Mouse (Mus musculus) hindbrain, embryonic 14.5 days (tissue): ENCODE measurements around the gene Ngef. TPM values are rescaled to one million over a fixed set of nuclear protein-coding genes. Genes with fewer than 3 reads are reported as not detected.

Experiments used
- ATAC-seq: fragments of 200-750 bp; cut with Nextera tagmentation; 2 replicates; pipeline ENCODE4 v1.8.0; 2017; ENCODE audit warnings: moderate number of reproducible peaks, mild to moderate bottlenecking, moderate TSS enrichment, moderate library complexity; ENCODE audit not compliant: low FRiP score
- DNase-seq: peaks from one replicate; pipeline ENCODE4 v3.0.0-alpha.2; 2015; ENCODE audit warnings: low spot score
- H3K27ac ChIP-seq: fragments of 300-500 bp; sonication (generic); 2 replicates; pipeline ENCODE4 v1.5.1; 2014; ENCODE audit warnings: mild to moderate bottlenecking, moderate library complexity
- H3K27me3 ChIP-seq: fragments of 300-500 bp; sonication (generic); 2 replicates; pipeline ENCODE4 v1.6.1; 2014; ENCODE audit warnings: mild to moderate bottlenecking, low read length, mixed read lengths; ENCODE audit not compliant: control insufficient read depth, insufficient read depth
- H3K36me3 ChIP-seq: fragments of 300-500 bp; sonication (generic); replicated peaks from 2 replicates; pipeline ENCODE4 v1.6.1; 2014; ENCODE audit not compliant: control insufficient read depth, insufficient read depth
- H3K4me1 ChIP-seq: fragments of 300-500 bp; sonication (generic); replicated peaks from 2 replicates; pipeline ENCODE4 v1.6.1; 2014; ENCODE audit warnings: antibody characterized with exemption, low read length, mixed read lengths; ENCODE audit not compliant: control insufficient read depth, insufficient read depth
- H3K4me2 ChIP-seq: fragments of 300-500 bp; sonication (generic); replicated peaks from 2 replicates; pipeline ENCODE4 v1.6.1; 2014; ENCODE audit warnings: mild to moderate bottlenecking, moderate library complexity
- H3K4me3 ChIP-seq: fragments of 300-500 bp; sonication (generic); replicated peaks from 2 replicates; pipeline ENCODE4 v1.5.1; 2014; ENCODE audit warnings: mild to moderate bottlenecking, low read length
- H3K9ac ChIP-seq: fragments of 300-500 bp; sonication (generic); 2 replicates; pipeline ENCODE4 v1.6.1; 2014
- H3K9me3 ChIP-seq: fragments of 300-500 bp; sonication (generic); 2 replicates; pipeline ENCODE4 v1.6.1; 2016; ENCODE audit warnings: low read length; ENCODE audit not compliant: control insufficient read depth
- WGBS: fragments of 180-500 bp; shearing (Covaris S2); extraction: QIAGEN DNeasy Blood & Tissue Kit; methylation state at CpG from one replicate; pipeline ENCODE4 v1.1.7; 2014; 5-methylcytosine and 5-hydroxymethylcytosine counted together
- polyA plus RNA-seq: library from polyadenylated mRNA; unstranded; fragments of >200 nt; fragmentation: Nextera tagmentation; extraction: Ambion mirVana; gene quantifications from 2 replicates; pipeline ENCODE4 v1.2.1, GENCODE M21; 2014

The Ngef gene
- polyA plus RNA-seq, 1 experiment from 2014 or later, result 15.4 TPM

- Histone ChIP-seq H3K27me3 (no peaks in the 10 kb centered on the region), H3K9ac (no peak overlapping the region), H3K4me1 (no peaks in the 10 kb centered on the region), H3K4me3 (no peak overlapping the region), H3K9me3 (no peaks in the 10 kb centered on the region), H3K36me3 (no peaks in the 10 kb centered on the region), H3K27ac (no peak overlapping the region), H3K4me2 (no peak overlapping the region)
- 92% methylated on average over 2 of the region's 2 CpGs for WGBS
- DNase-seq (no peak), ATAC-seq (no peak)
Measured at GRCm38 (mm10) chr1:87605296-87605695, 31.6 kb upstream of the Ngef start.

GRCm38 (mm10) chr1:87603389-87603788 lies 29.7 kb upstream of the Ngef start:
- Histone ChIP-seq H3K36me3 (no peaks in the 10 kb centered on the region), H3K4me3 (no peak overlapping the region), H3K9ac (no peak overlapping the region), H3K4me2 (no peak overlapping the region), H3K27me3 (no peaks in the 10 kb centered on the region), H3K4me1 (no peaks in the 10 kb centered on the region), H3K9me3 (no peaks in the 10 kb centered on the region), H3K27ac (no peak overlapping the region)
- ATAC-seq (no peak), DNase-seq (no peak)
- 92% methylated on average over 5 of the region's 5 CpGs for WGBS

- no peak overlapping the region for H3K4me3 ChIP-seq
- WGBS, result 77% methylated on average over 2 of the region's 2 CpGs
Measured at GRCm38 (mm10) chr1:87601801-87602200, 28.1 kb upstream of the Ngef start.

GRCm38 (mm10) chr1:87600533-87600932 lies 26.9 kb upstream of the Ngef start:
- Histone ChIP-seq H3K4me2 (no peak overlapping the region), H3K4me3 (no peak overlapping the region), H3K27me3 (no peaks in the 10 kb centered on the region), H3K9me3 (no peaks in the 10 kb centered on the region), H3K4me1 (no peaks in the 10 kb centered on the region), H3K27ac (no peak overlapping the region), H3K36me3 (no peaks in the 10 kb centered on the region), H3K9ac (no peak overlapping the region)
- DNase-seq (no peak), ATAC-seq (no peak)
- WGBS, result 85% methylated on average over 7 of the region's 7 CpGs

More at GRCm38 (mm10) chr1:87601801-87602200, 28.1 kb upstream of the Ngef start:
- no peak overlapping the region for H3K27ac ChIP-seq
- no peaks in the 10 kb centered on the region for H3K9me3 ChIP-seq
- ATAC-seq (no peak), DNase-seq (no peak)
- no peak overlapping the region for H3K9ac ChIP-seq
- no peaks in the 10 kb centered on the region for H3K27me3 ChIP-seq
- no peak overlapping the region for H3K4me2 ChIP-seq
- H3K36me3 ChIP-seq, result no peaks in the 10 kb centered on the region
- H3K4me1 ChIP-seq, result no peaks in the 10 kb centered on the region

GRCm38 (mm10) chr1:87594671-87595070 lies 21.0 kb upstream of the Ngef start:
- no peak overlapping the region for H3K4me3 ChIP-seq
- WGBS, result 96% methylated on average over 10 of the region's 10 CpGs
- H3K4me1 ChIP-seq, result no peaks in the 10 kb centered on the region
- no peaks in the 10 kb centered on the region for H3K9me3 ChIP-seq
- no peak overlapping the region for H3K9ac ChIP-seq
- ATAC-seq (no peak), DNase-seq (no peak)
- no peak overlapping the region for H3K4me2 ChIP-seq
- H3K36me3 ChIP-seq, result no peaks in the 10 kb centered on the region
- H3K27ac ChIP-seq, result no peak overlapping the region
- H3K27me3 ChIP-seq, result no peaks in the 10 kb centered on the region

GRCm38 (mm10) chr1:87594261-87594660 lies 20.6 kb upstream of the Ngef start:
- Histone ChIP-seq H3K4me1 (no peaks in the 10 kb centered on the region), H3K36me3 (no peaks in the 10 kb centered on the region), H3K27ac (no peak overlapping the region), H3K4me3 (no peak overlapping the region), H3K27me3 (no peaks in the 10 kb centered on the region), H3K9me3 (no peaks in the 10 kb centered on the region), H3K4me2 (no peak overlapping the region), H3K9ac (no peak overlapping the region)
- ATAC-seq (no peak), DNase-seq (no peak)
- 86% methylated on average over 3 of the region's 3 CpGs for WGBS

GRCm38 (mm10) chr1:87589980-87590379 lies 16.3 kb upstream of the Ngef start:
- Histone ChIP-seq H3K27me3 (no peaks in the 10 kb centered on the region), H3K4me2 (no peak overlapping the region)
- no peak for ATAC-seq

GRCm38 (mm10) chr1:87589162-87589561 lies 15.5 kb upstream of the Ngef start:
- no peaks in the 10 kb centered on the region for H3K27me3 ChIP-seq
- H3K4me1 ChIP-seq, result no peaks in the 10 kb centered on the region
- ATAC-seq (no peak), DNase-seq (no peak)
- no peak overlapping the region for H3K9ac ChIP-seq
- 96% methylated on average over 7 of the region's 7 CpGs for WGBS
- H3K36me3 ChIP-seq, result no peaks in the 10 kb centered on the region
- no peak overlapping the region for H3K27ac ChIP-seq
- no peak overlapping the region for H3K4me3 ChIP-seq
- H3K9me3 ChIP-seq, result no peaks in the 10 kb centered on the region
- no peak overlapping the region for H3K4me2 ChIP-seq

More at GRCm38 (mm10) chr1:87589980-87590379, 16.3 kb upstream of the Ngef start:
- WGBS, result 95% methylated on average over 8 of the region's 8 CpGs
- Histone ChIP-seq H3K4me3 (no peak overlapping the region), H3K36me3 (no peaks in the 10 kb centered on the region), H3K9ac (no peak overlapping the region), H3K27ac (no peak overlapping the region), H3K9me3 (no peaks in the 10 kb centered on the region), H3K4me1 (no peaks in the 10 kb centered on the region)
- no peak for DNase-seq

- no peak overlapping the region for H3K9ac ChIP-seq
- H3K4me3 ChIP-seq, result no peak overlapping the region
- WGBS, result 3% methylated on average over 3 of the region's 3 CpGs
- no peaks in the 10 kb centered on the region for H3K9me3 ChIP-seq
- no peak overlapping the region for H3K27ac ChIP-seq
- no peak overlapping the region for H3K4me2 ChIP-seq
- DNase-seq (no peak), ATAC-seq (no peak)
- H3K4me1 ChIP-seq, result no peaks in the 10 kb centered on the region
- no peaks in the 10 kb centered on the region for H3K36me3 ChIP-seq
- no peaks in the 10 kb centered on the region for H3K27me3 ChIP-seq
Measured at GRCm38 (mm10) chr1:87580824-87581223, 7.2 kb upstream of the Ngef start.

- H3K4me3 ChIP-seq, result no peak overlapping the region
Measured at GRCm38 (mm10) chr1:87578965-87579364, 5.3 kb upstream of the Ngef start.

More at GRCm38 (mm10) chr1:87578965-87579364, 5.3 kb upstream of the Ngef start:
- 85% methylated on average over 6 of the region's 6 CpGs for WGBS
- Histone ChIP-seq H3K9ac (no peak overlapping the region), H3K27ac (no peak overlapping the region), H3K36me3 (no peaks in the 10 kb centered on the region), H3K4me1 (no peaks in the 10 kb centered on the region), H3K27me3 (no peaks in the 10 kb centered on the region), H3K9me3 (no peaks in the 10 kb centered on the region), H3K4me2 (no peak overlapping the region)
- ATAC-seq (no peak), DNase-seq (no peak)
